Mouse (Mus musculus) spleen, postnatal 10 days (tissue): ENCODE data around the gene Hmox1.

Source experiments
- DNase-seq, 2 experiments: peaks; one replicate each; pipeline ENCODE4 v3.0.0; 2021 to 2022; ENCODE audit warnings: low spot score in 2 of 2

Gene Hmox1

GRCm38 (mm10) chr8:75093399-75094156 is at the start of gene Hmox1:
Gene Hmox1 (plus strand): TSS chr8:75093621.
- peak; percentile 59 to 85 for DNase-seq

DNA sequence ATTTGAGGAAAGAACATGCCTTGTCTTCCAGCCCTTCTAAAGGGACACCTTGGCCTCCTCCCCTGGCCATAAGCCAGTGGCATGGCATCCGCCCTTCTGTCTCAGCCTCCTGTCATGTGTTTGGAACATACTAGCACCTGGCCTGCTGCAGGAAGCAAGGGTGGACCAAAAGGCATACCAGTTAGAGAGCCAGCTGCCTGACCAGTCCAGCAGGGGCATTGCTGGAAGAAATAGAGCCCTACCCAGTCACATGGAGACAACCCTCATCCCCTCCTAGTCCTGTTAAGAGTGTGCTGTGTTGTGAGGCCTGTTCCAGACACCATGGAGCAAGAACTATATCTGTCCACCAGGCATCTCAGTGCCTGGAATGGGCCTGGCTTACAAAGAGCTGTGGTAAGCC is 47.1 kb upstream of the Hmox1 start:
- DNase-seq, result no peak

- no peak for DNase-seq
Observed at GRCm38 (mm10) chr8:75047784-75048183, 45.6 kb upstream of the Hmox1 start.

DNA sequence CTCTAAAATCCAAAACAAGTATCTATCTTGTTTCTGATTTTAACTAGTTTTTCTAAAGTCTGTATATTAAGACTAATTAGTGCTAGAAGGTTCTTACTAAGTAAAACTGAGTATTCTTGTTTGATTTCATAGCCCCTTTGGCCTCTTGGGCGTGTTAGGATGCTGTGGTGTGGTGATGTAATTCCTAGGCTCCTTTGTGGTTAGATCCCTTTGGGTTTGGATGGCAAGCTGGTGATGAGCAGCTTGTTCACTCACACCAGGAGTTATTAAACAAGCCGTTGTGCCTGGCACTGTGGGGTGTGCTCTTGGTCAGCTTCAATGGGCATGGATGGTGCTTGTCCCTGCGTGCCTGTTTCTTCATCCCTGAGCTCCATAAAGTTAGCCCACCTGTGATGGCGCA is 40.1 kb upstream of the Hmox1 start:
- no peak for DNase-seq

DNA sequence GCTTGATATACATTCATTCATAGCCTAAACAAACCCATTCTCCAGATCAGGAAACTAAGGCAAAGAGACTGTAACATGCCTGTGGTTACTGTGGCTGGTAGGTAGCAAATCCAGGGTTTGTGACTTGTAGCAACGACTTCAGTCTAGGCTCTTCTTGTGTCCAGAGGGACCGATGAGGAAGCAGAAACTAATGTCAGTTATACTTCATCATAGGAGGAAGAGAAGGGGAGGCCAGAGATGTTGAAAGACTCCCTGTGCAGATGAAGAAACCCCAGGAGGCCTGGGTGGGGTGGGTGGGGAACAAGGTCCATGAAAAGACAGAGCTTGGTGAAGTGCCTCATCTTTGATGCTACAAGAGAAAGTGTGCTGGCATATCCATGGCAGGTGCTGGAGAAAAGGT is 37.7 kb upstream of the Hmox1 start:
- DNase-seq, result no peak

DNA sequence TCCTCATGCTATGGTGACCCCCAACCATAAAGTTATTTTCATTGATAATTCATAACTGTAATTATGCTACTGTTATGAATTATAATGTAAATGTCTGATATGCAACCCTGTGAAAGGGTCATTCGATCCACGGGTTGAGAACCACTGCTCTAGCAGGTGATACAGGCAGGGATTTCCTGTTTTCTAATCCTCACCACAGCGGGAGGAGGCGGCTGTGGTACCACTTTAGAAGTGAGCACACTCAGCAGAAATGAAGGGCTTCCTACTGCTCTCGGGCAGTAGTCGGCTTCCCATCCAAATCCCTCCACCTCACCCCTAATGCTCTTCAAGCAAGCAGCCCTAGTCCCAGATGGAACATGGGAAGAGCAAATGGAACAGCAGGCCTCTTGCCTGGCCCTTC is 33.4 kb upstream of the Hmox1 start:
- no peak for DNase-seq

DNA sequence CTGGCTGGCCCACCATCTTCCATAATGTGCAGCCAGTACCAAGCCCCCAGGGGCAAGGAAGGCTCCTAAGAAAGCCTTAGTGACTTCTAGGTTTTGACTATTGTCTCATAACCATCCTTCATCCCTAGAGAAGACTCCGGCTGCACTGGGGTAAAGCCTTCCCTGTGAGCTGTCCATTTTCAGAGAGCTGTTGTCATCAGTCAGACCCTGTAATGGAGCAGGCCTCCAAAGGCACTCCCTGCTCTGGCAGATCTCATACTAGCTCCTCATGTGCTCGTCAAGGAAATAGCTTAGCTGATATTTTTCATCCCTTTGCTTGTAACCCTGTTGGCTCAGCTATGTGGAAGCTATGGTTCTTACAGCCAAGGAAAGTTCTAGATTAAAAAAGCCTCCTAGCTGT is 32.6 kb upstream of the Hmox1 start:
- no peak for DNase-seq

DNA sequence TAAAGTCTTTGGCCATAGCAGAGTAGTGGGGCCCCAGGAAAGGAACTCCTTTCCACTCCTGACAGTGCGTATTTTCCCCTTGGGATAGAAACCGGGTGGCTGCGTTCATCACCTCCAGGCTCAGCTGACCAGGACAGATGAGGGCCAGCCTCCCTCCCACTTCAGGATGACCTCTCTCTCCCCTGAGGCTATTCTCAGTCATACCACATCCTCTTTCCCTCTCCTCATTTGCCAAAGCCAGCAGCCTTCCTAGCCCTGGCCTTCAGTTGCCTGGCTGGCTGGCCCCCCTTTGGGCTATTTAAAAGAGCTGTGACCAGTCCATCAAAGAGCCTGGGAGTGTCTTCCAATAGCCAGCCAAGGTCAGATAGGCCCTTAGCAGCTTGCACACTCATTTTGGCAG is 30.1 kb upstream of the Hmox1 start:
- no peak for DNase-seq

DNA sequence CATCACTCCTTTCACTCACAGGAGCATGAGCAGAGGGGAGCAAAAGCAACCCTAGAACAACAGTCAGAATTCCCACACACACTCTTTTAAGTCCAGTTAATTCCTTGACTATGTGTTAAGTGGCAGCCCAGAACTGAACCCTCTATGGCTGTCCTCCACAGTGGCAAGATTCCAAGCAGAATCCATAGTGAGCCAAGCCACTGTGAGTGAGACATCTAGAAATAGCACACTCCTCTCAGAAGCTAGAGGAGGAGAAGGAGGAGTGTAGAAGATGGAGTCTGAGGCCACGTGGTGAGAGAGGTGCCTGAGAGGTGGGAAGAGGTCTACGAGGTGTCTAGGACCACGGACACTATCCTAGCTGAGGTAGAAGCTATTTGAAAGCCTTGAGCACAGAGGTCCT is 28.6 kb upstream of the Hmox1 start:
- DNase-seq, result no peak

DNA sequence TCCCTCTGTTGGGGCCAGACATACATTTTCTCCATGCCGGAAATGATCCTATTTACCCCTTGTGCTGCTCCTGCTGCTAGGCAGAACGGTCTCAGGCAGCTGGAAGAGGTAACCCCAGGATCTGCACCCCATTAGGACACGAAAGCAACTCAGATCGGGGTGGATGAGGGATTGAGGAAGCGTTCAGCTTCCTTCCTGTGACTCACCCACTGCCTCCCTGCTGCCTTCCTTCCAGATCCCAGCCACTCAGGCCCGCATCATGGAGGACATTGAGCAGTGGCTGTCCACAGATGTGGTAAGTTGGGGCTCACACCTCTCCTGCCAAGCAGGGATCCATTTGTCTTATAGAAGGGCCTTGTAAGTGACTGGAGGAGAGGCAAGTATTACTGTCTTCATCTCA is 26.1 kb upstream of the Hmox1 start:
- DNase-seq, result no peak

- no peak for DNase-seq
Observed at GRCm38 (mm10) chr8:75070297-75070696, 23.1 kb upstream of the Hmox1 start.

DNA sequence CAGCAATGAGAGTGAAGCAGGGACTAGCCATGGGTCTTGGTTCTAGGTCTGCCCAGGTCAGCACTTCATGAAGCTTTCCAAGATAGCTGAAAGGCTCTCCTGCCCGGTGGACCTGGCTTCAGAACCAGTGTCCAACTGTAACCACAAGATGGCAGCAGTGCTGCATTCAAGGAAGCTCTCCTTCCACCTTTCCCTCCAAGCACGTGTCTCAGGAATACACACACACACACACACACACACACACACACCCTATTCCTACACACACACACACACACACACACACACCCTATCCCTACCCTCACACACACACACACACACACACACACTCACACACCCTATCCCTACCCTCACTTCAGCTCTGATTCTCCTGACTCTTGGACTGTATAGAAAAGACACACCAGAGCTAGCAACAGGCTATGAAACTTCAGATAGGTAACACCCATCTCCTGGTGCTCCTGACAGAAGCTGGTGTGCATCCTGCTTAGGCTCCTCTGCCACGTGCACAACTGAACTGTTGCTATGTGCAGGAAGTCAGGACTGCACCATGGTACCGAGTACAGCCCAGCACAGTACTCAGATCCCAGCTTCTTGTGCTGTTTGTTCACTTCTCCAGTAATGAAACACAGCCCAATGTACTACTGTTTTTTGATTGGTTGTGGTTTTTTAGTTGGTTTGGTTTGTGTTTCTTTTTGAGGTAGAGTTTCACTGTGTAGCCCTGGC is 21.6 kb upstream of the Hmox1 start:
- peak; percentile 66 to 80 for DNase-seq

DNA sequence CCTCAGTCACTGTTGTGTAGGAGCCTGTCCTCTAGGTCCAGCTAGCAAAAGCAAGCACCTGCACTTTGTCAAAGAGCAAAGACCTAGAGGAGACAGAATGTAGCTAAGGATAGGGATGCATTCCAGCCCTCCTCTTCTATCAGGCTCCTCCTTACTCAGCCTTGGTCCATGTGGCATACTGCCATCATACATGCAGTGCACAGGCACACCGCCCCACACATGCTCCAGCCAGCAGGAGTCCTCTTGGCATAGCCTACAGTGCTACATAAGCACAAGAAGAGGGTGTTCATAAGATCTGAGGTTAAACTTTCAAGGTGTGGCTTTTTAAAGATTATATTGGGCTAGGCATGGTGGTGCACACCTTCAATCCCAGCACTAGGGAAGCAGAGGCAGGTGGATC is 18.5 kb upstream of the Hmox1 start:
- DNase-seq, result no peak

DNA sequence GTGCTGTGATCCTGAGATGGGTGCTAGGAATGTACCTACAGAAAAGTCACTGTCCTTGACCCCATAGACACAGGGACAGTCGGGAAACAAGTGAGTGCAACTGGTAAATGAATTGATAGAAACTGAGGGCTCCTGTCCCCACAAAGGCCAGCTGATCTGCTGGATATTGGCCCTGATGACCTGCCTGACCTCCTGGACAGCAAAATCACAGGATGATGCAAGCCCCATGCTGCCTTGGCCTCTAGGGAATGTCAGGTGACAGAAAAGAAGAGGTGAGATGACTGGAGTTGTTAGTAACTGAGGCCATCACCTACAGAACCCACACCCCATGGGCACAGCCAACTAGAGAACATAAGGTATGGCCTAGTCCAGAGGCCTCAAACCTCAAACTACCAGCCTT is 15.2 kb upstream of the Hmox1 start:
- no peak for DNase-seq

DNA sequence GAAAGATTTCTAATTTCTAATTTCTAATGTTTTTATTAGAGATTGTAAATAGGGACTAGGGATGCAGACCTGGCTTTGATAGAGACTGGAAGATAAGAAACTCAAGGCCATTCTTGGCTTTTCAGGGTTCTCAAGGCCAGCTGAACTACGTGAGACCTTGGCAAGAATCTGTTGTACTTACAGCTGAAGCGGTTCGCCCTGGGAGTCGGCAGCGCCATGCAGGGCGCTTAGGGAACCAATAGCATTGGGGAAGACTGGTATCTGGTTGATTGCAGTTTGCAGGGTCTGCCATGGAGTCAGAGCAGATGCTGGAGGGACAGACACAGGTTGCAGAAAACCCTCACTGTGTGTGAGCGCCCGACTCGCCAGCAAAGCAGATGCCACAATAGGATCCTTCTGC is 14.6 kb upstream of the Hmox1 start:
- DNase-seq, result no peak

DNA sequence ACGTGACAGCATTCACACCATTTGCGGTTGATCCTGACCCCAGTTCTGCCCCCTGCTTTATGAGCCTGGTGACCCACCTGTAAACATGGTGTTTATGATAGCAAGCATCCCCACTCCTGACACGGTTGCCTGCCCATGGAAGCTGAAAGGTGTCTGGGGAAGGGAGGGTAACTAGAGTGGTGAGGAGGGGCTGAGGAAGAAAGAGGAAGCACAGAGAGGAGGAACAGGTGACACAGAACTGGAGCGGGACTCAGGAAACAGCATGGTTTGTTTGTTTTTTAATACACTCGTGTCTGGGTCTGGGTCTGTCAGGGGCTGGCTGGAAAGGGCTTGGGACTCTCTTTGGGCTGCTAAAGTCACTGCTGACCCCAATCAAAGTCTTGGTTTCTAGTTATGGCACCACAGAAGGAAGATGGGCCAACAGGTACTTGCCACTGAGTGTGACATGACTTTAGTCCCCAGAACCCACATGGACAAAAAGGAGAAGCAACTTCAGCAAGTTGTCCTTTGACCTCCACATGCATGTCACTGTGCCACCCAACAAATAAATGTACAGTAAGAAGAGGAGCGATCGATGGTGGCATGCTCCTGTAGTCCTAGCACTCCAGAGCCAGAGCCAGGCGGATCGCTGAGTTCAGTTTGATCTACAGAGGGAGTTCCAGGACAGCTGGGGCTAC is 11.9 kb upstream of the Hmox1 start:
- DNase-seq, result no peak

DNA sequence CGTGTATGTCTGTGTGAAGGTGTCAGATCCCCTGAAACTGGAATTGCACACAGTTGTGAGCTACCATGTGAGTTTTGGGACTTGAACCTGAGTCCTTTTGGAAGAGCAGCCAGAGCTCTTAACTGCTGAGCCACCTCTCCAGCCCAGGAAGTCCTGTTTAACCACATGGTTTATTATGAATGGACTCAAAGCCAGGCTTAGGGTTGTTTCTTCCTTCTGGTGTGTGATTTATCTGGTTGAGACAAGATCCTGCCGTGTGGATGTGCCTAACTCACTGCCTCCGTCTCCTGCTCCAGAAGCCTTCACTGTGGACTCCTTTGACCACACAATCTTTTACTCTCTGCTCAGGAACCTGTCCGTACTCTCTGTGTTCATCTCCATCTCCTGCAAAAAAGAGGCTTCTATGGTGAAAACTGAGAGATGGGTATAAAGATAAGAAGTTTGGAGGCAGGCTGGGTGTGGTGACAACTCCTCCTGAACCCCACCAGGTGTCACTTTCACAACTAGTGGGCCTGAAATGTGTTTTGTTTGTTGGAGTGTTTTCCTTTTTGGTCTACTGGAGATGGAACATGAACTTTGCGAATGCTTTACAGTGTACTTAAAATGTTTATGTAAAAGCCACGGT is 11.1 kb upstream of the Hmox1 start:
- no peak for DNase-seq

DNA sequence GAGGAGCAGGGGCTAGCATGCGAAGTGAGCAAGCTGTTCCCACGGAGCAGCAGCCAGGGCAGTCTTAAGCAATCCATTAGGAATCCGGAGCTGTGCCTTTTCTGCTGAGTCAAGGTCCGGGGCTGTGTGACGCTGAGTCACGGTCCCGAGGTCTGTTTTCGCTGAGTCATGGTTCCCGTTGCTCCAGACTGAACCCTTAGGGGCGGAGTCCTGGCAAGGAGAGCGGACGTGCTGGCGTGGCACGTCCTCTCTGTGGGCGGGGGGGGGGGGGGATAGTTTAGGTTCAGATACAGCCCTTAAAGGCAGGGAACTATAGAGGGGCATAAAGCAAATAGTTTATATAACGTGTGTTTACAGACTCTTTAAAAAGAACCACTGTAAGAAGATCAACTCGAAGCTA is 9.6 kb upstream of the Hmox1 start:
- DNase-seq, result peak; percentile 83 to 94

DNA sequence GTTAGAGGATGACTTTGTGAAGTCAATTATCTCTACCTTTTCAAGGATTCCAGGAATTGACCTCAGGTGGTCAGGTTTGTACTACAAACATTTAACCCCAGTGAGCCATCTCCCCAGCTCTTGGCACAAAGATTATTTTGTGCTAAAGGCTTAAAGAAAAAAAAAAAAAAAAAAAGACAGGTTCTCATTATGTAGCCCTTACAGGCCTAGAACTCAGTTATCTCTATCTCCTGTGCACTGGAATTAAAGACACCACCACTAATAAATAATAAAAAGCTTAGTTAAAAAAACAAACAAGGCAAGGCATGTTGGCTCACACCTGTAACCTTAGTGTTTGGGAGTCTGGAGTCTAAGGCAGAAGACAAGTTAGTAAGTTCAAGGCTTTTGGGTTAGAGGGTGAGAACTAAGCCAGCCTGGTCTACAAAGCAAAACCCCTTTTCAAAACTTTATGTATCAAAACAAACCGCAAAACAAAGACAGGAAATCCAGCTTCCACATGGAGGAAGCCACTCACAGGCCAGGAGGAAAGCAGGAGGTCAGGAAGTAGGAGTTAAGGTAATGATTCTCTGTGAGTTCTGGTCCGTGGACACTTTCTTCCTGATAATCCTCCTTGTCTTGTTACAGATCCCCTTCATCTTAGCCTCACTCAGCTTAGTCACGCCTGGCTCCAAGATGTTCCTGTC is 8.9 kb upstream of the Hmox1 start:
- no peak for DNase-seq

DNA sequence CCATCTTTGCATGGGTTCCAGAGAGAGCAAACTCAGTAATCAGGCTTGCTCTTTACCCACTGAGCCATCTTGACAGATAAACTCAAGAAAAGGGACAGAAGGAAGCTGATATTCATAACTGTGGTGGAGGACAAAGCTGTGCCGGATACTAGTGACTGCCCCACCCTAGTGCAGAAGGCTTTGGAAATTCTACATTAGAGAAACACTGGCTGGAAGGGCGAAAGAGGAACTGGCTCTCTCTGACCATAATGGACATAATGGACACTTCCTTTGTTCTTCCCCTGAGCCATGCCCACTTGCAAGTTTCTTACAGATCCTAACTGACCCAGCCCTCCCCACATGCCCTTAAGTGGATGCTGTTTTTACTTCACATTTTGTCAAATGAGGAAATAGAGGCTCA is 7.4 kb upstream of the Hmox1 start:
- no peak for DNase-seq

GRCm38 (mm10) chr8:75087127-75087526 is 6.3 kb upstream of the Hmox1 start:
- DNase-seq, result no peak
